ENCODE assay signal across 18 mouse cellular contexts in the genomic region with DNA sequence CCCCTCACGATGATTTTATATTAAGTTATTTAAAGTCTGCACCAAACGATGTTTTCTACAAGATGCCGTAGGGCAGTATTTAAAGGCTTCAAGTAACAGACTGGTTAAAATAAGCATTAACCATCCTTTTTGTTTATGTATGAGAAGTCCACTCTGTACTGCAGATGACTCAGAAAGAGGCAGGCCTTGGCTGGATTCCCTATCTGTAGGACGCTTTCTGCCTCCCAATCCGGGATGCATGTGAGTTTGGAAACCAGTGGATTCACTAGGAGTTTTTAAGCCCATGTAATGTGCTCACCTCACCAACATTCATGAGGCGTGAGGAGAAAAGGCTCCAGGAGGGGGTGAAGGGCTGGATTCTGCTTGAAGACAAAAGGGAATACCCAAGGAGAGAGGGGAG.
DNase-seq lines count a peak whose midpoint lies in the region; ATAC-seq and TF ChIP-seq lines count a peak whose summit lies in the region.
"Had no signal": no experiment of that assay in that cellular context is flagged by ENCODE, and none has a peak within 500 bp of the region (broad histone marks: within the 10 kb centered on the region; RNA-seq: fewer than 3 reads in every experiment).

No protein-coding gene starts in this region.

- no peaks in the 10 kb centered on the region for H3K27me3 ChIP-seq in forebrain, embryonic 15.5 days
- no peaks in the 10 kb centered on the region for H3K27me3 ChIP-seq in forebrain, embryonic 13.5 days
- no peaks in the 10 kb centered on the region for H3K27me3 ChIP-seq in lung, postnatal 0 days (replicated peaks; ENCODE audit: insufficient read depth, low read length)
- H3K27me3 ChIP-seq in embryonic facial prominence, embryonic 11.5 days (ENCODE audit: control insufficient read depth, insufficient read depth, low read length) = no peaks in the 10 kb centered on the region
- no peaks in the 10 kb centered on the region for H3K27me3 ChIP-seq in limb, embryonic 14.5 days (ENCODE audit: control insufficient read depth, insufficient read depth, low read length)
- H3K27me3 ChIP-seq: midbrain, embryonic 13.5 days had no signal

- 84% methylated on average over 6 of the region's 6 CpGs for WGBS in forebrain, embryonic 15.5 days
- WGBS in forebrain, embryonic 13.5 days = 86% methylated on average over 6 of the region's 6 CpGs
- WGBS in lung, postnatal 0 days = 71% methylated on average over 6 of the region's 6 CpGs
- 83% methylated on average over 6 of the region's 6 CpGs for WGBS in embryonic facial prominence, embryonic 11.5 days
- WGBS in limb, embryonic 14.5 days = 68% methylated on average over 6 of the region's 6 CpGs

- DNase-seq in lung, postnatal 0 days (ENCODE audit: low spot score) = peak; percentile 8
- no peak for DNase-seq in lung, postnatal 14 days
- peak; percentile 1 for DNase-seq in embryonic facial prominence, embryonic 11.5 days (ENCODE audit: low spot score)
- no peak for DNase-seq in limb, embryonic 14.5 days (ENCODE audit: low spot score)
- no peak for DNase-seq in thymus, postnatal 10 days (ENCODE audit: low spot score in 2 of 2)
- no peak for DNase-seq in Muller cell, postnatal 12 days (ENCODE audit: inconsistent ontology term)
- DNase-seq: adrenal gland, postnatal 10 days; cerebellum, adult 8-10 months; gastrocnemius, adult 2 months; heart, postnatal 36 days; kidney, adult 18-20 months; kidney, postnatal 4 days; thymus, postnatal 25 days had no signal

- 0 out of 2 replicates have a peak overlapping the region, but pooled peaks have one; percentile 94 for H3K27ac ChIP-seq in forebrain, embryonic 15.5 days (replicated peaks)
- no peak overlapping the region; the same call in 1 of the 2 replicates for H3K27ac ChIP-seq in forebrain, embryonic 13.5 days
- no peak overlapping the region for H3K27ac ChIP-seq in lung, postnatal 0 days (ENCODE audit: low read length)
- no peak overlapping the region for H3K27ac ChIP-seq in embryonic facial prominence, embryonic 11.5 days (replicated peaks; ENCODE audit: low read depth, low read length)
- 0 out of 2 replicates have a peak overlapping the region, but pooled peaks have one; percentile 33 for H3K27ac ChIP-seq in limb, embryonic 14.5 days (replicated peaks; ENCODE audit: low read depth, low read length)
- H3K27ac ChIP-seq: gastrocnemius, adult 2 months; heart, embryonic 15.5 days; hindbrain, postnatal 0 days had no signal

- TF ChIP-seq EP300 in lung, postnatal 0 days (IDR thresholded peaks at IDR 0.05) = no peak

- no peaks in the 10 kb centered on the region for H3K9me3 ChIP-seq in forebrain, embryonic 15.5 days
- H3K9me3 ChIP-seq in forebrain, embryonic 13.5 days (replicated peaks) = no peaks in the 10 kb centered on the region
- H3K9me3 ChIP-seq in lung, postnatal 0 days (ENCODE audit: low read length) = no peaks in the 10 kb centered on the region
- H3K9me3 ChIP-seq in embryonic facial prominence, embryonic 11.5 days (replicated peaks; ENCODE audit: control insufficient read depth, low read length) = no peaks in the 10 kb centered on the region
- no peaks in the 10 kb centered on the region for H3K9me3 ChIP-seq in limb, embryonic 14.5 days (ENCODE audit: control insufficient read depth, low read length)
- H3K9me3 ChIP-seq: heart, embryonic 15.5 days; midbrain, embryonic 13.5 days had no signal

- ATAC-seq in forebrain, embryonic 15.5 days (replicated peaks) = no peak
- no peak for ATAC-seq in forebrain, embryonic 13.5 days
- ATAC-seq in lung, postnatal 0 days = no peak
- no peak for ATAC-seq in embryonic facial prominence, embryonic 11.5 days (replicated peaks; ENCODE audit: insufficient number of reproducible peaks, low FRiP score, low TSS enrichment, low read depth)
- no peak for ATAC-seq in limb, embryonic 14.5 days (ENCODE audit: low FRiP score, low read depth)

- no peaks in the 10 kb centered on the region for H3K36me3 ChIP-seq in forebrain, embryonic 15.5 days
- H3K36me3 ChIP-seq in forebrain, embryonic 13.5 days (ENCODE audit: poor library complexity, severe bottlenecking) = no peaks in the 10 kb centered on the region
- H3K36me3 ChIP-seq in lung, postnatal 0 days (ENCODE audit: insufficient read depth, low read length) = no peaks in the 10 kb centered on the region
- no peaks in the 10 kb centered on the region for H3K36me3 ChIP-seq in embryonic facial prominence, embryonic 11.5 days (replicated peaks; ENCODE audit: control insufficient read depth, insufficient read depth, low read depth, low read length)
- H3K36me3 ChIP-seq in limb, embryonic 14.5 days (ENCODE audit: control insufficient read depth, insufficient read depth, low read length) = no peaks in the 10 kb centered on the region
- H3K36me3 ChIP-seq: heart, embryonic 15.5 days; midbrain, embryonic 13.5 days had no signal

- no peak overlapping the region for H3K4me2 ChIP-seq in forebrain, embryonic 15.5 days (replicated peaks)
- H3K4me2 ChIP-seq in forebrain, embryonic 13.5 days = no peak overlapping the region
- no peak overlapping the region for H3K4me2 ChIP-seq in lung, postnatal 0 days (replicated peaks; ENCODE audit: low read depth, low read length)
- H3K4me2 ChIP-seq in embryonic facial prominence, embryonic 11.5 days (ENCODE audit: low read depth, low read length) = no peak overlapping the region
- no peak overlapping the region for H3K4me2 ChIP-seq in limb, embryonic 14.5 days (replicated peaks; ENCODE audit: low read depth, low read length, severe bottlenecking)
- H3K4me2 ChIP-seq: heart, embryonic 15.5 days; midbrain, embryonic 13.5 days had no signal

- H3K9ac ChIP-seq in forebrain, embryonic 15.5 days (replicated peaks) = peak overlapping the region; percentile 13; the same call in 1 of the 2 replicates
- H3K9ac ChIP-seq in forebrain, embryonic 13.5 days = no peak overlapping the region
- no peak overlapping the region for H3K9ac ChIP-seq in lung, postnatal 0 days (replicated peaks; ENCODE audit: low read depth)
- no peak overlapping the region for H3K9ac ChIP-seq in embryonic facial prominence, embryonic 11.5 days (replicated peaks; ENCODE audit: low read length)
- H3K9ac ChIP-seq in limb, embryonic 14.5 days (ENCODE audit: low read depth, low read length, severe bottlenecking) = no peak overlapping the region
- H3K9ac ChIP-seq: heart, embryonic 15.5 days; midbrain, embryonic 13.5 days had no signal

- H3K4me3 ChIP-seq in forebrain, embryonic 15.5 days = no peak overlapping the region
- no peak overlapping the region for H3K4me3 ChIP-seq in forebrain, embryonic 13.5 days
- H3K4me3 ChIP-seq in lung, postnatal 0 days (ENCODE audit: low read depth, low read length) = no peak overlapping the region
- no peak overlapping the region for H3K4me3 ChIP-seq in embryonic facial prominence, embryonic 11.5 days (ENCODE audit: low read depth, low read length)
- no peak overlapping the region for H3K4me3 ChIP-seq in limb, embryonic 14.5 days (replicated peaks; ENCODE audit: low read length)
- H3K4me3 ChIP-seq: gastrocnemius, adult 2 months; heart, embryonic 15.5 days; midbrain, embryonic 13.5 days had no signal

- TF ChIP-seq CTCF in lung, postnatal 0 days (IDR thresholded peaks at IDR 0.05) = no peak

- TF ChIP-seq POLR2A in limb, embryonic 14.5 days (IDR thresholded peaks at IDR 0.05; ENCODE audit: borderline replicate concordance, extremely low read depth, insufficient read depth, insufficient read length) = no peak

- peaks cover 30% of the 10 kb centered on the region for H3K4me1 ChIP-seq in forebrain, embryonic 15.5 days
- peaks cover 24% of the 10 kb centered on the region for H3K4me1 ChIP-seq in forebrain, embryonic 13.5 days
- no peaks in the 10 kb centered on the region for H3K4me1 ChIP-seq in lung, postnatal 0 days (ENCODE audit: insufficient read depth, low read depth, low read length)
- no peaks in the 10 kb centered on the region for H3K4me1 ChIP-seq in embryonic facial prominence, embryonic 11.5 days (ENCODE audit: control insufficient read depth, insufficient read depth, low read length)
- H3K4me1 ChIP-seq in limb, embryonic 14.5 days (ENCODE audit: control insufficient read depth, insufficient read depth, low read length) = peaks cover 4% of the 10 kb centered on the region; the same call in 1 of the 2 replicates

Comparison
In these comparisons a context has a peak if more than half of its experiments do, and no peak if none do; other contexts are left out.
1. H3K27ac ChIP-seq: peak in forebrain, embryonic 15.5 days (single experiment) and limb, embryonic 14.5 days (single experiment); none in forebrain, embryonic 13.5 days (single experiment), lung, postnatal 0 days (single experiment) and embryonic facial prominence, embryonic 11.5 days (single experiment).
2. DNase-seq: peak in lung, postnatal 0 days (single experiment) and embryonic facial prominence, embryonic 11.5 days (single experiment); none in lung, postnatal 14 days (single experiment), limb, embryonic 14.5 days (single experiment), thymus, postnatal 10 days (0 of 2) and Muller cell, postnatal 12 days (single experiment).